Mouse (Mus musculus) forebrain, postnatal 0 days (tissue): ENCODE data around the gene Nrarp. TPM values are rescaled to one million over a fixed set of nuclear protein-coding genes. Genes with fewer than 3 reads are reported as not detected.

Source experiments
- ATAC-seq: fragments of 200-750 bp; cut with Nextera tagmentation; 2 replicates; pipeline ENCODE4 v1.8.0; 2017; ENCODE audit warnings: mild to moderate bottlenecking, moderate library complexity
- DNase-seq: peaks from one replicate; pipeline ENCODE4 v3.0.0-alpha.2; 2015
- H3K27ac ChIP-seq: fragments of 300-500 bp; sonication (generic); 2 replicates; pipeline ENCODE4 v1.5.1; 2014; ENCODE audit warnings: low read depth, mild to moderate bottlenecking, antibody characterized with exemption, low read length, moderate library complexity, mixed read lengths
- H3K27me3 ChIP-seq: fragments of 300-500 bp; sonication (generic); 2 replicates; pipeline ENCODE4 v1.6.1; 2014; ENCODE audit warnings: mild to moderate bottlenecking, low read length, mixed read lengths; ENCODE audit not compliant: insufficient read depth
- H3K36me3 ChIP-seq: fragments of 300-500 bp; sonication (generic); 2 replicates; pipeline ENCODE4 v1.6.1; 2014; ENCODE audit warnings: mild to moderate bottlenecking, moderate library complexity; ENCODE audit not compliant: insufficient read depth
- H3K4me1 ChIP-seq: fragments of 300-500 bp; sonication (generic); 2 replicates; pipeline ENCODE4 v1.6.1; 2014; ENCODE audit warnings: antibody characterized with exemption; ENCODE audit not compliant: insufficient read depth
- H3K4me2 ChIP-seq: fragments of 300-500 bp; sonication (generic); 2 replicates; pipeline ENCODE4 v1.6.1; 2014; ENCODE audit warnings: low read depth, mild to moderate bottlenecking, moderate library complexity
- H3K4me3 ChIP-seq: fragments of 300-500 bp; sonication (generic); 2 replicates; pipeline ENCODE4 v1.5.1; 2014; ENCODE audit warnings: low read depth, low read length, mixed read lengths
- H3K9ac ChIP-seq: fragments of 300-500 bp; sonication (generic); 2 replicates; pipeline ENCODE4 v1.6.1; 2014; ENCODE audit warnings: mild to moderate bottlenecking
- H3K9me3 ChIP-seq: fragments of 300-500 bp; sonication (generic); 2 replicates; pipeline ENCODE4 v1.6.1; 2016; ENCODE audit warnings: low read length
- CTCF ChIP-seq: sonication (generic); IDR thresholded peaks from 2 replicates; pipeline ENCODE4 v1.5.1; 2016; ENCODE audit warnings: antibody characterized with exemption, control low read depth, low read depth
- WGBS: fragments of 180-500 bp; shearing (Covaris S2); extraction: QIAGEN DNeasy Blood & Tissue Kit; methylation state at CpG from one replicate; pipeline ENCODE4 v1.1.7; 2014; 5-methylcytosine and 5-hydroxymethylcytosine counted together
- polyA plus RNA-seq: library from polyadenylated mRNA; unstranded; fragments of >200 nt; fragmentation: Nextera tagmentation; extraction: Ambion mirVana; gene quantifications from 2 replicates; pipeline ENCODE4 v1.2.1, GENCODE M21; 2015
- total RNA-seq: library from RNA; depleted of rRNA; stranded (reverse); fragments of >200 nt; gene quantifications from 2 replicates; pipeline ENCODE4 v1.2.3, GENCODE M21; 2014; rRNA removed

Gene Nrarp
- total RNA-seq (38.2 and 40.0 TPM in 2 replicates), polyA plus RNA-seq (17.0 and 17.8 TPM in 2 replicates)

- H3K27me3 ChIP-seq: no peaks in the 10 kb centered on the region
- WGBS: under 1% methylated on average over 35 of the region's 35 CpGs
- H3K9ac ChIP-seq: peak within 1 kb of the TSS; percentile 62
- peak; percentile 88 for ATAC-seq
- H3K4me3 ChIP-seq: peak within 1 kb of the TSS; percentile 64
- peak within 1 kb of the TSS; percentile 87 for H3K4me2 ChIP-seq
- H3K9me3 ChIP-seq: no peaks in the 10 kb centered on the region
- no peaks in the 10 kb centered on the region for H3K36me3 ChIP-seq
- peak within 1 kb of the TSS; percentile 79 for H3K27ac ChIP-seq
- peaks cover 12% of the 10 kb centered on the region; the same call in 1 of the 2 replicates for H3K4me1 ChIP-seq
- peak; percentile 69 for TF ChIP-seq CTCF
- peak; percentile 93 for DNase-seq
Measured at GRCm38 (mm10) chr2:25180478-25180903, at the start of gene Nrarp. Gene Nrarp (plus strand): TSS chr2:25180758.

DNA sequence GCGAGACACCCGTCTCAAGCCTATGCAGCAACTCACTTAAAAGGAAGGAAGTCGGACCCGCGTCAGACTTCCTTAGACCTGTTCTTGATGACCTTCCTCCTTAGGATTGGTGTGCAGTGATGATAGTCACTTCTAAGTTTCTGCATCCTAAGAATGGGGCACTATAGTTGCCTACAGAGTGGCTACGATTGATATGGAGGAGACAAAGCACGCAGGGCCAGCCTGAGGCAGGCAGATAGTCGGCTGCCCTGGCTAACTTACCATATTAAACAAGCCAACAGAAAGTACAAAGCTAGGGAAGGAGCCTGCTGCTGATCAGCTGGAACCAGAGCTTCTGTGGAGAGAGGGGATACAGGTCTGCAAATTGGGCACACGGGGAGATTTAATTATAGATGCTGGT is 49.0 kb upstream of the Nrarp start:
- WGBS: 69% methylated on average over 9 of the region's 9 CpGs
- Histone ChIP-seq H3K27me3 (no peaks in the 10 kb centered on the region), H3K36me3 (no peaks in the 10 kb centered on the region), H3K27ac (no peak overlapping the region), H3K4me1 (no peaks in the 10 kb centered on the region), H3K4me2 (no peak overlapping the region), H3K4me3 (no peak overlapping the region), H3K9me3 (no peaks in the 10 kb centered on the region), H3K9ac (no peak overlapping the region)
- no peak for TF ChIP-seq CTCF
- ATAC-seq (no peak), DNase-seq (no peak)

DNA sequence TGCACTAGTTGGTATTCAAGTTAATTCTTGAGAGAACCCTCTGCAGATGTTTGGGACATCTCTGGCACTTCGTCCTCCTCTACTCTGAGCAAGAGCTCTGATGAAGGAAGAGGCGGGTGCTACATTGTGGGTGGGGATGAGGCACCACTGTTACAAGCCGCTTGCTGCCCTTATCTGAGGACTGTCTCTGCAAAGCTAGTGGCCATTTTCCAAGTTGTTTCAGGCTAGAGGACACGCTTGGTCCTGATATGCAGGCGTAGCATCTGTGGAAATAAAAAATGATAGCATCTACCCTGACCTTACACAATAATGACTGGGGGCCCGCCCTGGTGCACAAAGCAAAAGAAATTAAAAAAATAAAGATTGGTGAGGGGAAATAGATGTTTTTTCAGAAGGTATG is 42.7 kb upstream of the Nrarp start:
- WGBS: 86% methylated on average over 6 of the region's 6 CpGs
- DNase-seq: no peak

DNA sequence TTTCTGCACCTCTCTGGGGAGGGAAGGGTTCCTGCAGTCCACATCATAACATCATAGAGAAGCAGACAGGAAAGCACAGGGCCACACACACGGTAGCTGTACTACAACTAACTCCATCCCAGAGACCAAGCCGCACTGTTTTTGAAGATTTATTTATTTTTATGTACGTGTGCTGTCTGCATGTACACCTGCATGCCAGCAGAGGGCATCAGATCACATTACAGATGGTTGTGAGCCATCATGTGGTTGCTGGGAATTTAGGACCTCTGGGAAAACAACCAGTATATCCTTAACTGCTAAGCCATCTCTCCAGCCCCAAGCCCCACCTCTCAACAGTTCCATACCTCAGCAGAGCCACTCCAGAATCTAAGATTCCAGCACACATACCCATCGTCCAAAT is 39.4 kb upstream of the Nrarp start:
- Histone ChIP-seq H3K27me3 (no peaks in the 10 kb centered on the region), H3K36me3 (no peaks in the 10 kb centered on the region), H3K4me3 (no peak overlapping the region), H3K27ac (no peak overlapping the region), H3K4me1 (no peaks in the 10 kb centered on the region), H3K4me2 (no peak overlapping the region), H3K9ac (no peak overlapping the region), H3K9me3 (no peaks in the 10 kb centered on the region)
- DNase-seq: no peak
- no peak for ATAC-seq
- peak; percentile 37; the same call in 1 of the 2 replicates for TF ChIP-seq CTCF
- WGBS: 73% methylated on average over 4 of the region's 4 CpGs

More for the DNA sequence above, 42.7 kb upstream of the Nrarp start:
- Histone ChIP-seq H3K4me2 (no peak overlapping the region), H3K9me3 (no peaks in the 10 kb centered on the region), H3K27me3 (no peaks in the 10 kb centered on the region), H3K9ac (no peak overlapping the region), H3K27ac (no peak overlapping the region), H3K36me3 (no peaks in the 10 kb centered on the region), H3K4me1 (no peaks in the 10 kb centered on the region), H3K4me3 (no peak overlapping the region)
- ATAC-seq: no peak
- TF ChIP-seq CTCF: no peak

DNA sequence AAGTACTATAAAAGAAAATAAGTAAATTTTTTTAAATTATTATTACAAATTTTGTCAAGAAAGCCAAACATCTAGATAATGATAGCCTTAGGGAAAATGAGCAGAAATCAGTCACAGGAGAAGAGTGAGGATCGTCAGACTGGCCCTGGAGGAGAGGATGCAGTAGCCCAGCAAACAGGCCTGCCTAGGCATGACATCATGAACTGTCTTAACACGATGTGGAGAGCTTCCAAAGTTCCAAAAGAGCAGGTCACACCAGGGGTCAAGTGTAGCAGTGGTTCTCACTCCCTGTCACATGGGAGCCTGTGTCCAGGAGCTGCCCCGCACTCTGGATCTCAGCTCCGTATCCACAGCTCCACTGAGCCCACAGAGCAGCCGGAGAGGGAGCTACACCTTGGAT is 38.6 kb upstream of the Nrarp start:
- H3K27ac ChIP-seq: no peak overlapping the region
- TF ChIP-seq CTCF: no peak
- H3K36me3 ChIP-seq: no peaks in the 10 kb centered on the region
- H3K27me3 ChIP-seq: no peaks in the 10 kb centered on the region
- H3K4me3 ChIP-seq: no peak overlapping the region
- H3K4me2 ChIP-seq: no peak overlapping the region
- no peak overlapping the region for H3K9ac ChIP-seq
- 83% methylated on average over 5 of the region's 5 CpGs for WGBS
- H3K9me3 ChIP-seq: no peaks in the 10 kb centered on the region
- ATAC-seq (no peak), DNase-seq (no peak)
- H3K4me1 ChIP-seq: no peaks in the 10 kb centered on the region

DNA sequence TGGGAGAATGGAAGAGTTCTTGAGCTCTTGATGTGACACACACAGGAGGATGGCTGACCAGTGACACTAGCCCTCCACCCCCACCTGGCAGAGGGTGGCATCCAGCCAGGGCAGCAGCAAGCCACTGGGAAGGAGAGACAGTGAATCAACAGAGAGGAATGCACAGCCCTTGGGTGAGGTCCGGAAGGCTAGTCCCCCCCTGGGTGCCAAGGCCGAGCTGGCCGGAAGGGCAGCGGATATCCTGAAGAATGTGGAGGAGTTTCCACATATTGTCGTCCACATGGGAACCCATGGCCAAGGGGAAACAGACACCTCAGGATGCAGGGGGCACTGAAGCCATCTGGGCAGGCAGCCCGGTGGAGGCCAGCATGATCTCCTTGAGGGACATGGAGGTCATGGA is 35.2 kb upstream of the Nrarp start:
- DNase-seq: no peak
- Histone ChIP-seq H3K9me3 (no peaks in the 10 kb centered on the region), H3K9ac (no peak overlapping the region), H3K36me3 (no peaks in the 10 kb centered on the region), H3K27me3 (no peaks in the 10 kb centered on the region), H3K27ac (no peak overlapping the region), H3K4me1 (no peaks in the 10 kb centered on the region), H3K4me2 (no peak overlapping the region), H3K4me3 (no peak overlapping the region)
- TF ChIP-seq CTCF: no peak
- ATAC-seq: no peak
- WGBS: 84% methylated on average over 6 of the region's 6 CpGs

GRCm38 (mm10) chr2:25147398-25147797 is 33.2 kb upstream of the Nrarp start:
- 88% methylated on average over 5 of the region's 5 CpGs for WGBS

More at GRCm38 (mm10) chr2:25147398-25147797, 33.2 kb upstream of the Nrarp start:
- no peaks in the 10 kb centered on the region for H3K36me3 ChIP-seq
- TF ChIP-seq CTCF: no peak
- H3K27me3 ChIP-seq: no peaks in the 10 kb centered on the region
- ATAC-seq (no peak), DNase-seq (no peak)
- no peak overlapping the region for H3K4me2 ChIP-seq
- H3K4me3 ChIP-seq: no peak overlapping the region
- H3K9me3 ChIP-seq: no peaks in the 10 kb centered on the region
- H3K4me1 ChIP-seq: no peaks in the 10 kb centered on the region
- no peak overlapping the region for H3K27ac ChIP-seq
- H3K9ac ChIP-seq: no peak overlapping the region
